Mouse (Mus musculus): ENCODE results near the gene Rnpep. TPM values are rescaled to one million over a fixed set of nuclear protein-coding genes. Genes with fewer than 3 reads are reported as not detected.

Rnpep gene
- total and polyA plus RNA-seq, 3 experiments, result 72.6 to 118 (median 73.8) TPM

DNA sequence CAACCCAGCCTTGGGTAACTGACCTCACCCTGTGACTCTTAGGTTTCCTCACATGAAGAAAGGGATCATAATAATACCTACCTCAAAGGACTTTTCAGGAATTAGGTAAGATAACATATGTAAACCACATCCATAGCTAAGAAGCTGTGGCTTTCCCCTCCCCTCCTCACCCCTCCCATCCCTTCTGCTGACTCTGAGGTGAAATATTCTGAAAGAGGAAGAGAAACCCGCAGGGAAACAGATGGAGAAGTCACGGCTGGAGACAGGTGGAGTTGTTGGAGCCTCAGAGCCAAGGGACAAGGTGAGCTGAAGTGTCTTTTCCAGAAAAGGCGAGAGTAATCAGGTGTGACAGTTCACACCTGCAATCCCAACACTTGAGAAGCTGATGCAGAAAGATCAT lies 59.7 kb downstream of the Rnpep start:
- no peak for TF ChIP-seq POLR2AphosphoS2 (IDR thresholded peaks at IDR 0.05; ENCODE audit: low read depth, low read length)
- no peak for TF ChIP-seq ZC3H11A (IDR thresholded peaks at IDR 0.05; ENCODE audit: low read depth, low read length)
- no peak for TF ChIP-seq HCFC1 (IDR thresholded peaks at IDR 0.05; ENCODE audit: low read depth, low read length)
- no peak; the same call in 1 of the 2 replicates for TF ChIP-seq CHD2 (IDR thresholded peaks at IDR 0.05; ENCODE audit: low read length)
- no peak for TF ChIP-seq NRF1 (IDR thresholded peaks at IDR 0.05; ENCODE audit: low read depth, low read length)
- no peak for TF ChIP-seq MAX (IDR thresholded peaks at IDR 0.05; ENCODE audit: low read length)
- TF ChIP-seq CTCF (conservative IDR thresholded peaks at IDR 0.05 in 1 of 2, IDR thresholded peaks at IDR 0.05 in 1 of 2; ENCODE audit: low read depth in 2 of 2, low read length in 2 of 2), result no peak
- no peak for TF ChIP-seq JUND (conservative IDR thresholded peaks at IDR 0.05; ENCODE audit: low read depth, low read length)
- no peak for TF ChIP-seq ZNF384 (IDR thresholded peaks at IDR 0.05; ENCODE audit: low read depth, low read length)
- TF ChIP-seq UBTF (IDR thresholded peaks at IDR 0.05; ENCODE audit: low read depth, low read length), result no peak
- TF ChIP-seq E2F4 (IDR thresholded peaks at IDR 0.05; ENCODE audit: insufficient replicate concordance, low read depth, low read length), result no peak
- no peak for TF ChIP-seq POLR2A (IDR thresholded peaks at IDR 0.05; ENCODE audit: low read depth, low read length)
- no peak for TF ChIP-seq SIN3A (IDR thresholded peaks at IDR 0.05; ENCODE audit: low read length)
- peak; percentile 97 for TF ChIP-seq EP300 (IDR thresholded peaks at IDR 0.05; ENCODE audit: low read length)
- TF ChIP-seq MAFK (IDR thresholded peaks at IDR 0.05; ENCODE audit: insufficient replicate concordance, low read length), result no peak
- no peak for TF ChIP-seq TBP (conservative IDR thresholded peaks at IDR 0.05; ENCODE audit: low read depth, low read length)
- peak; percentile 77; the same call in 1 of the 2 replicates for TF ChIP-seq MEF2A (IDR thresholded peaks at IDR 0.05; ENCODE audit: borderline replicate concordance, low read depth, low read length)
- peak; percentile 96 for TF ChIP-seq IRF4 (IDR thresholded peaks at IDR 0.05; ENCODE audit: low read depth, low read length)
- TF ChIP-seq MXI1 (IDR thresholded peaks at IDR 0.05; ENCODE audit: low read depth, low read length), result no peak
- no peak for TF ChIP-seq PAX5 (IDR thresholded peaks at IDR 0.05; ENCODE audit: low read length)
- no peak for TF ChIP-seq GABPA (IDR thresholded peaks at IDR 0.05; ENCODE audit: insufficient replicate concordance, low read depth, low read length)
- peak; percentile 83; the same call in 1 of the 2 replicates for TF ChIP-seq RCOR1 (conservative IDR thresholded peaks at IDR 0.05; ENCODE audit: low read depth, low read length)
- TF ChIP-seq ETS1 (conservative IDR thresholded peaks at IDR 0.05; ENCODE audit: low read depth, low read length), result peak; percentile 80
- peak; percentile 94 for TF ChIP-seq TCF12 (IDR thresholded peaks at IDR 0.05; ENCODE audit: low read depth, low read length)
- TF ChIP-seq SMC3 (IDR thresholded peaks at IDR 0.05; ENCODE audit: low read depth, low read length), result no peak
- TF ChIP-seq USF2 (conservative IDR thresholded peaks at IDR 0.05; ENCODE audit: low read depth, low read length), result no peak
- no peak for TF ChIP-seq JUN (IDR thresholded peaks at IDR 0.05; ENCODE audit: insufficient read depth, low read depth, low read length)
- TF ChIP-seq BHLHE40 (IDR thresholded peaks at IDR 0.05; ENCODE audit: low read depth, low read length), result peak; percentile 82
- no peak for TF ChIP-seq NELFE (IDR thresholded peaks at IDR 0.05; ENCODE audit: low read depth, low read length)
- TF ChIP-seq ZMIZ1 (IDR thresholded peaks at IDR 0.05; ENCODE audit: low read depth, low read length), result no peak
- TF ChIP-seq MAZ (IDR thresholded peaks at IDR 0.05; ENCODE audit: low read depth, low read length), result peak; percentile 97
- no peak for TF ChIP-seq CHD1 (IDR thresholded peaks at IDR 0.05; ENCODE audit: low read depth, low read length)
- peaks cover 2% of the 10 kb centered on the region for H3K9me3 ChIP-seq (replicated peaks; ENCODE audit: low read length)
- dilution Hi-C loops (cut with MboI; ENCODE audit: extremely low pct_ligation_motif_present, extremely low pct_unique_long_range_greater_than_20kb, low sequenced_read_pairs) (no loop called here), in situ Hi-C loops (cut with MboI; ENCODE audit: low pct_ligation_motif_present, low pct_unique_long_range_greater_than_20kb, low sequenced_read_pairs) (loop anchor here (5.0 kb wide), 1 partner anchor 42 kb away; no protein-coding TSS in a partner anchor)
- H3K36me3 ChIP-seq (replicated peaks in 1 of 2; ENCODE audit: control insufficient read depth in 1 of 2, insufficient read depth in 1 of 2, low read length in 1 of 2), result no peaks in the 10 kb centered on the region
- peak; percentile 65 for DNase-seq (ENCODE audit: extremely low read depth)
- peaks cover 2% of the 10 kb centered on the region for H3K27me3 ChIP-seq (replicated peaks)
- no peak overlapping the region for H3K4me2 ChIP-seq (ENCODE audit: insufficient read depth, low read depth, poor library complexity, severe bottlenecking)
- H3K4me1 ChIP-seq (ENCODE audit: control insufficient read depth in 1 of 2, insufficient read depth in 2 of 2), result peaks cover 18 to 44% of the 10 kb centered on the region in 2 experiments
- H3K9ac ChIP-seq (ENCODE audit: insufficient read depth, low read depth), result no peak overlapping the region
- H3K4me3 ChIP-seq (replicated peaks in 1 of 3; ENCODE audit: low read depth in 2 of 3, low read length in 2 of 3, poor library complexity in 1 of 3), result no peak overlapping the region
- H3K27ac ChIP-seq (ENCODE audit: insufficient read depth, low read depth), result no peak overlapping the region
- no peaks in the 10 kb centered on the region for H3K79me2 ChIP-seq (replicated peaks; ENCODE audit: control insufficient read depth, extremely low read depth, insufficient read depth, poor library complexity, severe bottlenecking)

Data from CH12.LX (cell line).